Mouse (Mus musculus): ENCODE data around the gene Slc23a2. TPM values are rescaled to one million over a fixed set of nuclear protein-coding genes. Genes with fewer than 3 reads are reported as not detected.

The Slc23a2 gene
- polyA plus RNA-seq, 1 experiment: 98.5 TPM

DNA sequence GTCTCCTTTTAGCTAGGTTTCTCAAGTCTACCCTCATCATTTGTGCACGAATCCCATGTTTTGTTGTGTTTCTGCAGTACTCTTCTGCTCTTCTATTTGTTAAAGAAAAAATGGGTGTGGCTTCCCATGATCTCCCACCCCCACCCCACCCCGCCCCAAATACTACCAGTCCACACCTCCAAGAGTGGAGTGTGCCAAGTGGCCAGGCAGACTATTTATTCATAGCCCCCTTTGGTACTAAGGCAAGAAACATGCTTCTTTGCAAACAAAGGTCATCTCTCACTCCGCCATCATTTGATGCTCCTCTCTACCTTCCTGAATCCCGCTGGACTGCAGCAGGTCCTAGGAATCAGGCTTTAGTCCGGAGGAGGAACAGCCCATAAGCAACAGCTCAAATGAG is 116.8 kb downstream of the Slc23a2 start:
- DNase-seq (ENCODE audit: extremely low spot score in 1 of 2, low spot score in 1 of 2): no peak

DNA sequence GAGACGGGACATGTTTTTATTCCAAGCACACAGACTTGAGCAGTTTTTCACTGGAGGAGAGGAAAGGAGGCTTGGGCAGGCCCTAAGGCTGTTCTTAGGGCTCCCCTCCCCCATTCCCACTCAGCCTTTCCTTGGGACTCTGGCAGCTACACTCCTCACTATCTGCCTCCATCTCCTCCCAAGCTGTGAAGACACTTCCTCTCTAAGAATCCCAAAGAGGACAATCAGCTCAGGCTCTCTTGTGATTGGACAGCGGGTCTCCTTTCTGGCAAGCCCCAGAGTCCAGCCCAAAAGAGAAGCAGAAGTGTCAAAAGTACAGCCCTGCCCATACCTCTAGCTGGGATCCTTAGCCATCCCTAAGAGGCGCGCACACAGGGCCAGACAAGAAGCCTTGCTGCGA is 117.5 kb downstream of the Slc23a2 start:
- DNase-seq (ENCODE audit: extremely low spot score in 1 of 2, low spot score in 1 of 2): no peak

DNA sequence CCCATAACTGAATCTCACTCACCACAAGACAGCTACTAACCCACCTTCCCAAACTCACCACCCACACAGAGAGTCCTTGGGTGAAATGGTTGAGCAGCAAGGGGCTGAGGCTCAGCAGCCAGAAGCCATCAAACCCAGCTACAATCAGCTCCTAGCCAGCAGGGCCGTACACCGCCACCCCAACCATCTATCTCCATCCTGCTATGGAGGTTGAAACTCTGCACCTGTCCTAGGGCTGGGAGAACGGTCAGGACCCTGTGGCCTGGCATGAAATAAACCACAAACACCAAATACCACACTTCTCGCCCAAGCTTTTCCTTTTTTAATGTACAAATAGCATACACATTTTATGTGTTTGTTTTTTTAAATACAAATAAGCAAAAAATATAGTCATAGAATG is 120.9 kb downstream of the Slc23a2 start:
- no peak for DNase-seq (ENCODE audit: extremely low spot score in 1 of 2, low spot score in 1 of 2)

DNA sequence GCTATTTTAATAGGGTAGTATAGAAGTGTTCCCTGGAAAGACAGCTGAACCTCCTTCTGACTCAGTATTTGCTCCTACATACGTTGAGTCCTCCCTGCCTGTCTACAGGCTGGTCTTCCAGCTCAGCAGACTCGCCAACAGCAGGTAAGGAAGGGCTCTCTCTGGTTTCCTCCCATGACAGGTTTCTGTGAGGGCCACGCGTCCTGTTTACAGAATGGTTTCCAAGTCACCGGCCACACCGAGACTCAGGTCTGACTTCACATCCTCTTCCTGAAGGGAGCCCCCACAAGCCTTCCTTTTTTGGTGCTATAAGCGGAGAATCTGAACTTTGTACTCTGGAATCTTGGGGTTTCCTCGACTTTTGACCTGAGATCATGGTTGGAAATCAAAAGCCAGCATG is 122.3 kb downstream of the Slc23a2 start:
- DNase-seq (ENCODE audit: extremely low spot score in 1 of 2, low spot score in 1 of 2): no peak

DNA sequence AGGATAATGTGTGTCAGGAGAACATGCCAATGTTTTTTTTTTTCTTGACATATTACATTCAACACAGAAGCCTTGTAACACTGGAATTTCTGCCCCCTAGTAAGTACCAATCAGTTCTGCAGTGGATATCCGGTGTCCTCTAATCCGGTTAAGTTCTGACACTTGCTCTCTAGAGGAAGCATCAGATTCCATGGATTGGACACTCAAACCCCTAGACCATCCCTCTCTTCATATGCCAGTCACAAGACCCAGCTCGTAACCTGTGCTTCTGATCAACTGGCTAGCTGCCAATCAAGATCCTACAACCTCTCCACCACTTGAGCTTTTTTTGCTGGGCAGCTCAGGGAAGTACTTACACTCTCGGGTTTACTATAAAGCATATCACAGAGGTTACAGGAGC is 123.3 kb downstream of the Slc23a2 start:
- no peak for DNase-seq (ENCODE audit: extremely low spot score in 1 of 2, low spot score in 1 of 2)

DNA sequence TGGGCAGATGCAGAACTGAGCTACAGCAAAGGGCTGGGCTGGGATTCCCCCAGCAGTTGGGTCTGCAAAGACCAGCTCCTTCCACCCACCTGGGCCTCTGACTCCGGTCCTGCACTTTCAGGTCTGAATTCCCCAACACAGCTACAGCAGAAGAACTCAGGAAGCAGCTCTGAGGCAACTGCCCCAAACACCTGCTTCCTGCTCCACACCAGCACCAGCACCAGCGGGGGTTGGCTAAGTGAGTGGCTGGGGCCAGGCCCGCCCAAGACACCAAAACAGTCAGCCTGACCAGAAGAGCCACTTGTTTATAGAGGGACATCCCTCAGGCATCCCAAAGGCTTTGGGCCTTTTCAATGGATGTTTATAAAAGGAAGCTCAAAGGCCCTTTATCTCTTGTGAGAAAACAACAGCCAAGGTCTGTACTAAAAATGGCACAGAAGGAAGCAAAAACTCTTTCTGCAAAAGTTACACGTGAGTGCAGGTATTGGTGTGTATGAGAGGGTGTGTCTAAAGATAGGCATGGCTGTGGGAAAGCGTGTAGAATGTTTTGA is 123.8 kb downstream of the Slc23a2 start:
- no peak for DNase-seq (ENCODE audit: extremely low spot score in 1 of 2, low spot score in 1 of 2)

DNA sequence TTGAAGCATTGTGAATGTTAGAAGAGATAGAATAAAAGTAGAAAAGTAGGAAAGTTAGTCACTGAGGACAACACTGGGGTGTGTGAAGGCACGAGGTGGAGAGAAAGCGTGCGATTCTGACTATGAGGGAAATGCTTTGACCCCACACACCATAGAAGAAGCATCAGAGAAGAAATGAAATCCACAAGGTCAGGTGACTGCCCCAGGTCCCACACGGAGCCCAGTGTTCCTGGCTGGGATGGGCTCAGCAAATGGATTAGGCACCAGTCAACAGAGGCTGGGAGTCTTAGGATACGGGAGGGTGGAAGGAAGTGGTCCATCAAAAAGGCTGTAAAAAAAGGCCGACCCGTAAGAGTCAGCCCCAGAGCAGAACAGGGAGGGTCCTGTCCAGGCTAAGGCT is 124.5 kb downstream of the Slc23a2 start:
- no peak for DNase-seq (ENCODE audit: extremely low spot score in 1 of 2, low spot score in 1 of 2)

DNA sequence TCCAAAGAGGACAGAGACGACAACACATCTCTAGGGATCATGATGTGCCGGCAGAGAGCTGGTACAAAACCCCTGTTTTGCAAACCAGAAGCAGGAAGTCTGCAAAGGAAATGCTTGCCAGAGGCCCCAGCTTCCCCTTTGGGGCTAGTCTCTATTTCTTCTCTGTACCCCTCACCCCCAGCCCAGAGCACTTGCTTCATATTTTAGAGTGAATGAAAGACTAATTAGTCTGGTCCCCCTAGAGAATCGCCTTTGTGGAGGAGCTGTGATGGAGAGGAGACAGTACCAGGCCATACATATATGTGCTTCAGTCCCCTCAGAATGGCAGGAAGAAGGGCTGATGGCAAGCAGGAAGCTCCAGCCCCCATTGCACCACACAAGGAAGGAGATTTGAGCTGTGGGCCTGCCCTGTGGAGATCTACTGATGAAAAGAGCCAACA is 125.5 kb downstream of the Slc23a2 start:
- DNase-seq (ENCODE audit: extremely low spot score in 1 of 2, low spot score in 1 of 2): no peak

DNA sequence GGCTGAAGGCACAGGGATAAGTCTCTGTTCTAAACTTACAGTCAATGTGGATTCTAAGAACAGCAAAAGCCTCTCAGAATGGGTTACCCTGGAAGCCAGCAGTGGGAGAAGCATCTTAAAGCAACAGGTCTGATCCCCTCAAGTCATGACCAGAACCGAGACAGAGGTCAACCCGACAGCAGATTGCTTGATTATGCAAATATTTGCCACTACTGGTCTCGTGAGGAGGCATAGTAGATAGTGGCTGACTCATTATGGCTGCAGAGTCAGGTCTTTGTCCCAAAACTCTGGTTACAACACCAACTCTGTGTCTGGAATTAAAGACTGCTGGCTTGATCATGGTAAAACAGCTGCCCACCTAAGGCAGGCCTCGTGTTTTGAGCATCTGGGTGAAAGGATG is 126.8 kb downstream of the Slc23a2 start:
- no peak for DNase-seq (ENCODE audit: extremely low spot score in 1 of 2, low spot score in 1 of 2)

DNA sequence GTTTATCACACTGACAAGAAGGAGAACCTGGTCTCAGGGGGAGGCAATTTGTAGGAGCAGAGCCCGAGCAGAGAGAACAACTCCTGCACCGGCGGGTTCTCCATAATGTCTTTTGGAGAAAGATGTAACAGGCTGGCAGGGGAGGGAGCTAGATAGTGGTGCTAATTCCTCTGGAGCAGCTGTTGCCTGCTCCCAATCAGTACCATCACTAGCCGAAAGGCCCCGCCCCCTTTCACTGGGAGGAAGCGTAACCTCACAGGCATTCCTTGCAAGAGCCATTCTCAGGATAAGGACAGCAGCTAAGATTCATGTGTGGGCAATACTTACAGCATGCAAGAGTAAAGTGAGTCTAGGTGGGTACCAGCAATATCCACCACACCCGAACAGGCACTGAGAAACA is 127.3 kb downstream of the Slc23a2 start:
- DNase-seq (ENCODE audit: extremely low spot score in 1 of 2, low spot score in 1 of 2): no peak

DNA sequence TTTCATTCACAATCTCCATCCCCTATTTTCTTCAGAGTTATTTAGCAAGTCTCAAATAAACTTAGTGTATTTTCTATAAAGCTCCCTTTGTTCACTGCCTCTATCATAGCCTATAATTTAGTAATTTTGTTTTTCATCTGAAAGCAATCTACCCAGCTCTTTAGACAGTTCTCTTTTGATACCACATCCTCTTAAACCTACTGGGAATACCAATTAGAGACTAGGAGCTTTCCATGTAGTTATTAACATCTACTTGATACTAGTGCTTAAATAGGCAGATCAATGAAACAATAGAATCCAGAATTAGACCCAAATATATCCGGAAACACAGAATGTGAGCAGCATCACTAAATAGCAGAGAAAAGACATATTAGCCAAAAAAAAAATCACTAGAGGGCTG is 128.9 kb downstream of the Slc23a2 start:
- no peak for DNase-seq (ENCODE audit: extremely low spot score in 1 of 2, low spot score in 1 of 2)

DNA sequence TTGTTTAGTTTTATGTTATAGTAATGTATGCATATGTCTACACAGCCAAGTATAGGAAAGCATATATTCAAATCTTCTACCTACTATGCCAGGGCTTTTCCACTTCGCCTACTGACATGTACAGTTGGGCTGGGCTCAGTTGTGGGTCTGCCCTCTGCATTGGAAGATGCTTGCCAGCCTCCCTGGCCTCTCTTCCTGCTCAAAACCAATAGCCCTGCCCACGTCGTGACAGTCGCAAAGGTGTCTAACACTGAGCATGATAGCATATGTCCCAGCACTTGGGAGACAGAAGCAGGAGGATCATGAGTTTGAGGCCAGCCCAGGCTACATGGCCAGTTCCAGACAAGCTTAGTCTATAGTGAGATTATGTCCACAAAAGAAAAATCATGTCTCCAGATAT is 131.8 kb downstream of the Slc23a2 start:
- no peak for DNase-seq (ENCODE audit: extremely low spot score in 1 of 2, low spot score in 1 of 2)

DNA sequence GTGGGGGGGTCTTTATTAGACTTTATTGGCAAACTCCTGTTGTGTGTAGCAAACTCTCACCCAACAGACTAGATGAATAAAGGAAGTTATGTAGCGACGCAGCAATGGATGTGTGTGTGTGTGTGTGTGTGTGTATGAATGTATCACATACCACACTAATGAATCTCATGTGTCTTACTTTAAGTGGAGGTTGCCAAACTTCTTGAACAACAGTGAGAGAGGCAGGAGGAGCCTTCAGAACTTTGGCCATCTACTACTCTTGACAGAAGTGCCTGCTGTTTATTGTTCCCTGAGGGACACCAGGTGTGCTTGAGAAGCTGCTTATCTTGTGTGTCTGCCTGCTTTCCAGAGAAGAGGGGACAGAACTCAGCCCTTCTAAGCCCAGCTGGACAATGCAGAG is 134.1 kb downstream of the Slc23a2 start:
- DNase-seq (ENCODE audit: extremely low spot score in 1 of 2, low spot score in 1 of 2): no peak

DNA sequence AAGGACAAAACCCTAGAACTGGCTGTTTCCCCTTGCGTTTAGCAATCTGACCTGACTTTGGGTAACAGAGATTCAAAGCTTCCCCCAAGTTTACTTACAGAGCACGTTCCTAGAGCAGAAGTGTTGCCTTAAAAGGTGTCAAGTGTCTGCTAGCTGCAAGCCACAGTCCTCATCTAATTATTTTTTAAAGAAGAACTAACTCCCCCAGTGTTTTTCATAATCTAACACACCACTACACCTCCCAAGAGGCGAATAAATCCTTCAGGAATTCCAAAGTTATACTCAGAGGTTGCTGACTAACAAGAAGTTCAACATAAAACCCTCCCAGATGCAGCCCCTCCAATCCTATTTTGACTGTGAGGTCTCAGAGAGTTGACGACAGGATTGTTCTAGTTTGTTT is 136.7 kb downstream of the Slc23a2 start:
- DNase-seq (ENCODE audit: extremely low spot score in 1 of 2, low spot score in 1 of 2): no peak

DNA sequence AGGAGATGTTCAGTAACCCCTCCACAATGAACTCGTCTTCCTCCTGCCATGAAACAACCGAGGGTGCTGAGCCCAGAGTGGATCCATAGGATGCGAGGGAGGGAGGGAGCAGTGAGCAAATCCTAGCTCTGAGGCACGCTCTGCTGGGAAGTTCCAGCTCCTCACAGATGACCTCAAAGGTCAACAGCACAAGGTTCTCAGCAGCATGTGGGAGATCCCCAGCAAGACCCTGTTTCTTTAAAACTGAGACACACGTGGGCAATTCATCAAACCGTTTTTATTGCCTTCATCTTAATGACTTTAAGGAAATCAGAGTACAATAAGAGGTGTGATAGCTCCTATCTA is 137.5 kb downstream of the Slc23a2 start:
- DNase-seq (ENCODE audit: extremely low spot score in 1 of 2, low spot score in 1 of 2): no peak

DNA sequence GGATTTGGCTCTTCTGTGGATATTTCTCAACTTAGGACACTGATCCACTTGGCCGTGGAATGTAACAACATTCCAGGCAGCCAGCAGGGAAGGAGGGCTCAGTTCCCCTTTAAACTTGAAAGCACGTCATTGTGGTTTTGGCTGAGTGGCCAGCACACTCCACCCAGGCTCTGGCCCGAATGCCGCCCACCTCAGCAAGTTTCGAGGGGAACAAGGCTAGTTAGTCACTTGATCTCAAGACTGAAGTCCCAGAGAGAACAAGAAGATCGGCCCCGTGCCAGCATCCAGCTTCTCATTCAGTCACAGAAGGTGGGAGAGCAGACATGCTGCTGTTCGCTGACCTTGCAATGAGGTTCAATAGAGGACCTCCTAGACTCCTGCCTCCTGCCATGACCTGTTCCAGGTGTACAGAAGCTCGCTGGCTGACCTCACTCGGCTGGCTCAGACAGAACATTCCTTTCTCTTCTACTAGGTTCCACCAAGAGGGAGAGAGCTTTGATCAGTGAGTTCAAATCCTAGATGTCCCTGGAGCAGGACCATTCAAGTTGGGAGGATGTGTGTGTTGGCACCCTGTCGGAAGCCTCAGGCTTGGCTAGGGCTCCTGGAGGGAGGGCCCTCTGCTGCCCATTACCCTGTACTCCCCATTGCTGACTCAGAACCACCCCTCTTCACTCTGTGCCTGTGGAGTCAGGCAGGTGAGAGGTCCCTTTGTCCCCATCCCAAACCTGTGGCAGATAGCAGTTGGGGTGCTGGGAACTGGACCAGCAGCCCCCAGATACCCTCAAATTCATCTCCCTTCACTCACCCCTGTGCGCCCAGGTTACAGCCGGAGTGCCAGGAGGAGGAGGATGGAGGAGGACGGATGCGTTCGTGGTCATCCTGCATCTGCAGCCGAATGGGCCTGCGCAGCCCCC is 138.1 kb downstream of the Slc23a2 start:
- DNase-seq (ENCODE audit: extremely low spot score in 1 of 2, low spot score in 1 of 2): no peak

DNA sequence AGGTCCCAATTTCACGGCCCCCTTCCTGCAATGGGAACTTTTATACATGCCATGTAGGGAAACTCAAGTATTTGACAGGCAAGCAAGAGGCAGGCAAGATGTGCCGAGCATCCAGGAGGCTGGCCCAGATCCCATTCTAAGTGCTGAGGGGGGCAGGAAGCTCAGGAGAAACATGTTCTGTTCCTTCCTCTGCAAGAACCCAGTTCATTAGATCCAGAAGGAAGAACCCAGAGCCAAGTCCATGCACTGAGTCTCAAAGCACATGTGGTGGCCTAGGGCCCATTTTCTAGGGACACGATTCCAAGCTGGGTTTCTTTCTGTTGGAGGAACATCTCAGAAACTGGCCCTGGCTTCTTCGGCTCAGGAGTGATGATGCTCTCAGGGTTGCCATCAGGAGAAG is 139.5 kb downstream of the Slc23a2 start:
- no peak for DNase-seq (ENCODE audit: extremely low spot score in 1 of 2, low spot score in 1 of 2)

DNA sequence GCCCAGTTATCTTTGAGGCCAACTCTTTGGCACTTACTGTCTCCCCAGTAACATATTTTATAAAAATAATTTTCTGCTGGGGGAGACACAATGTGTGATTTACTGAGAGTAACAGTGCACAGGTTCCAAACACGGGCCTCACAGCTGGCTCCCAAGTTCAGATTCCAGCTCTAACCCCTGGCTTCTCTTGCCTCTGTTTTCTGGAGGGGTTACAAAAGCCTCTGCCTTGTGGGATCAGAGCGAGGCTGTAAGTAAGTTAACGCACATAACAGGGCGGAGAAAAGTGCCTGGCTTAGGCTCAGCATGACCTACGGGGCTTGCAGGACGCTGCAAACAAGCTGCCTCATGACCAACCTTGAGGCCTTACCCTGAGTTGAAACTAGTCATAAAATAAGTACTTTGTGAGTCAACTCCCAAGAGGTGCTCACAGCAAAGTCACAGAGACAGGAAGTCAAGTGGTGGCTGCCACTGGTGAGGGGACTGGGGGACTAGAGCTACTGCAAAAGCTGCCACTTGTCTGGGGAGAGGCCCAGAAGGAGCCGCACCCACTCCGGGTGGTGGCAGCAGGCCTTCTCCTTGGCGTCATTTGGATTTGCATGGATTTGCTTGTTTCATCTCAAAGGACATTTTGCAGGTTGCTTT is 140.3 kb downstream of the Slc23a2 start:
- no peak for DNase-seq (ENCODE audit: extremely low spot score in 1 of 2, low spot score in 1 of 2)

DNA sequence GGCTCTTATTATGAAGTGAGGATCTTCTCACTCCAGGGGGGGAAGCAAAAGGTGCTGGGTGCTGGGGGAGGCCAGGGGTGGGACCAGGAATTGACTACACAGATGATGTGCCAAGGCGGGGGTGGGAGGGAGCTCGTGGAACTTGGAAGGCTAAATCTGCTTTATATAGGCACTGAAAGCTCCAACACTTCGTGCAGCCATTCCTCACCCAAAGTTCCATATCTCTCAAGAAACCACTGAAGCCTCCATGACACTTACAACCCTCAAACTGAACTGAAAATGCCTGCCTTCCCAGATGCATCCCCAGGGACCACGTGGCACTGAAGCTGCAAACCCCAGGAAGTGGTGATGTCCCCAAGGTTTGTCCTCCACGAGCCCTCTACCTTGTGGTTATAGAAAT is 141.0 kb downstream of the Slc23a2 start:
- DNase-seq (ENCODE audit: extremely low spot score in 1 of 2, low spot score in 1 of 2): no peak
